Comparison of ENCODE assay signal across 9 mouse cellular contexts in the genomic region with DNA sequence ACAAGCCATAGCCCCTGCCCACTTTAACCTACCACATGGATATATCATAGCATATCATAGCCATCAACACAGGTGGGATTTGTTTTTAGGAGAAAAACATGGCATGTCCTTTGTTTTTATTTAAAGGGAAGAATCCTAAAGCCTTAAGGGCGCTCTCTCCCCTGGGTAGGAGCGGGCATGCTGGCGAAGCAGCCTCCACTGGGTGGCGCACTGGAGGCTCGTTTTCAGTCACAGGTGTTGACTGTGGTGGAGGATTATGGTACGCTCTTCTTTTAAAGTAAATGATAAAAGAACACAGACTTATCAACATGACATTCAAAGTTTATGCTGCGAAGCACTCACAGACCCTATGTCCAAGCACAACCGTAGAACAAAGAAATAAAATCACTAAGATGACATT. TPM values are rescaled to one million over a fixed set of nuclear protein-coding genes. Genes with fewer than 3 reads are reported as not detected.
DNase-seq lines count a peak whose midpoint lies in the region; ATAC-seq lines count a peak whose summit lies in the region.
"Had no signal": no experiment of that assay in that cellular context is flagged by ENCODE, and none has a peak within 500 bp of the region (broad histone marks: within the 10 kb centered on the region; RNA-seq: fewer than 3 reads in every experiment).

No protein-coding gene starts in this region.

- no peak overlapping the region for H3K27ac ChIP-seq in liver, embryonic 11.5 days (ENCODE audit: low read depth, low read length)

- no peaks in the 10 kb centered on the region for H3K9me3 ChIP-seq in liver, embryonic 11.5 days (ENCODE audit: control insufficient read depth, low read length)

- ATAC-seq in liver, embryonic 11.5 days (replicated peaks; ENCODE audit: low FRiP score) = no peak
- peak; percentile 67 for ATAC-seq in inflammation-experienced regulatory T-cells, adult 6 months

- H3K36me3 ChIP-seq in liver, embryonic 11.5 days (ENCODE audit: control insufficient read depth, insufficient read depth, low read length) = no peaks in the 10 kb centered on the region
- no peaks in the 10 kb centered on the region for H3K36me3 ChIP-seq in splenic B cell, adult 2 months (ENCODE audit: control insufficient read depth, insufficient read depth, low read length, poor library complexity, severe bottlenecking)

- no peaks in the 10 kb centered on the region for H3K4me1 ChIP-seq in liver, embryonic 11.5 days (replicated peaks; ENCODE audit: control insufficient read depth, insufficient read depth, low read length)

- H3K4me3 ChIP-seq in liver, embryonic 11.5 days (ENCODE audit: low read depth, low read length) = no peak overlapping the region
- H3K4me3 ChIP-seq: erythroblast, embryonic 14.5 days had no signal

- H3K4me2 ChIP-seq in liver, embryonic 11.5 days = no peak overlapping the region

- H3K9ac ChIP-seq in liver, embryonic 11.5 days (ENCODE audit: low read depth, low read length) = no peak overlapping the region

- DNase-seq in liver (peak; percentile 5), ES-CJ7 (ENCODE audit: low read depth, low spot score) (peak; percentile 28)
- no peak for DNase-seq in liver, embryonic 11.5 days (ENCODE audit: low spot score)
- peak; percentile 46 for DNase-seq in splenic B cell, adult 2 months (ENCODE audit: low read depth, low spot score)
- no peak for DNase-seq in heart, adult 8-10 months (ENCODE audit: low spot score)
- DNase-seq in gastrocnemius, adult 18-20 months (ENCODE audit: low spot score) = no peak
- DNase-seq: adrenal gland, adult 8-10 months had no signal

- WGBS in liver, embryonic 11.5 days = 79% methylated on average over 8 of the region's 8 CpGs

- H3K27me3 ChIP-seq in liver, embryonic 11.5 days (replicated peaks; ENCODE audit: control insufficient read depth, insufficient read depth, low read length) = no peaks in the 10 kb centered on the region
- no peaks in the 10 kb centered on the region for H3K27me3 ChIP-seq in splenic B cell, adult 2 months (ENCODE audit: control insufficient read depth, insufficient read depth, low read length, poor library complexity, severe bottlenecking)

RNA-seq across cellular contexts. Expression of a gene that starts 19.5 kb away (rescaled TPM):
- polyA plus RNA-seq in liver, embryonic 11.5 days (2014; fragmentation: Nextera tagmentation; extraction: Ambion mirVana) = 0.49 and 0.64 TPM in 2 replicates
- 10 to 100 TPM; 11.1 to 18.2 (median 16.1) TPM for polyA plus RNA-seq in inflammation-experienced regulatory T-cells, adult 6 months (2017; shearing (Covaris generic))
- total RNA-seq in heart, adult 8-10 months (2022) = under 1 TPM; 0.16 to 0.52 (median 0.36) TPM
- not detected for total RNA-seq in gastrocnemius, adult 18-20 months (2021)

Comparison
In these comparisons a context has a peak if more than half of its experiments do, and no peak if none do; other contexts are left out.
1. DNase-seq: peak in liver (single experiment), ES-CJ7 (single experiment) and splenic B cell, adult 2 months (single experiment); none in liver, embryonic 11.5 days (single experiment), heart, adult 8-10 months (single experiment) and gastrocnemius, adult 18-20 months (single experiment).